Mouse (Mus musculus) adrenal gland, adult 10 weeks (tissue): ENCODE measurements around the gene Amhr2. TPM values are rescaled to one million over a fixed set of nuclear protein-coding genes. Genes with fewer than 3 reads are reported as not detected.

ENCODE experiments used
- polyA plus RNA-seq: library from polyadenylated mRNA; stranded (reverse); fragments of 350-450 nt; fragmentation: Illumina TruSeq; extraction: RNeasy Lipid Tissue Mini Kit (QIAGEN cat#74804); gene quantifications from one replicate; pipeline ENCODE4 v1.2.3, GENCODE M21; 2014; ENCODE audit warnings: low read depth, low replicate concordance

The Amhr2 gene
- not detected for polyA plus RNA-seq

DNA sequence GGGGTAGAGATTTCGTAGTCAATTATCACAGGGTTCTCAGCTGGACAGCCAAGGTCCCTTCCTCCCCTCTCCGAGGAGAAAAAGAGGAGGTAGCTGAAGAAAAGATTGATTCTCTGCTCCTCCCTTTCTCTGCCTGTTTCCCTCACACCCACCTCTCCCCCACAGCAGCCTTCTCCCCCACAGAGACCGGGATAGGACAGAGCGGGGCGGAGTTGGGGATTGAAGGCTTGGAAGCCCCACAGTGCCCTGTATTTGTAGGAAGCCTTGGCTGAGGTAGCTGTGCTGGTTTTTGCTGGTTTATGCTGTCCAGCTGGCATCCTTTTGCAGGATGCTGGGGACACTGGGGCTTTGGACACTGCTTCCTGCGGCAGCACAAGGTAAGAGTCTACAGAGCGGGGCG is at the start of gene Amhr2:
Amhr2 (plus strand) TSS at position 222 of the 400 bp plus-strand sequence.

DNA sequence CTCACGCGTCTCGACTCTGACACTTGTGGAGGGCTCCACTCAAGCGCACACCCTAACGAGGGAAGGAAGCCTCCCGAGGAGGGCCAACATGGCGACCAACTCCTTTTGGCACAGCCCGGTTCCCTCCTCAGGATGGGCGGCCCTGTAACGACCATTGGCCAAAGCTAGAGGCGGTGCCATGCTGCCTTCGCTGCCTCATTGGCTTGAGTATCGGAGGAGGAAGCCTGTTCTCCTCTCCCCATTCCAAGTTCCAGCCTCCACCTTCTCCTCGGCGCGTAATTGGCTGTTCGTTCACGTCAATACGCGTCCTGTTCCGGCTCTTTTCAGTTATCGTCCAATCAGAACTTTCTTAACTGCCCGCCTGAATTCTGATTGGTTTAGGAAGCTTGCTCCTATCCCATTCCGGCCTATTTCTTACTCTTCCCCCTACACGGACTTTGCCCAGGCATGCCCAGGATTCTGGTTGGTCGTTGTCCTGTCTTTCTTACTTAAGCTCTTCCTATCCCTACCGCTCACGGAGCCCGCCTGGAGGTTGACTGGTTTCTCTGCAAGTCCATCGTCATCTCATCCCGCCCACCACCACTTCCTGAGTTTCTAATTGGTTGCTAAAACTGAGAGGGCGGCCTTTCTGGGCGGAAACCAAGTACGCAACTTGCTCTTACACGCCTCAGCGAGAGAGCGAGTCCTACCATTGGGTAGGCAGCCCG is 39.5 kb upstream of the Amhr2 start, which contains the start of gene Sp1:
Sp1 (plus strand) TSS at position 655 of the 707 bp plus-strand sequence.

DNA sequence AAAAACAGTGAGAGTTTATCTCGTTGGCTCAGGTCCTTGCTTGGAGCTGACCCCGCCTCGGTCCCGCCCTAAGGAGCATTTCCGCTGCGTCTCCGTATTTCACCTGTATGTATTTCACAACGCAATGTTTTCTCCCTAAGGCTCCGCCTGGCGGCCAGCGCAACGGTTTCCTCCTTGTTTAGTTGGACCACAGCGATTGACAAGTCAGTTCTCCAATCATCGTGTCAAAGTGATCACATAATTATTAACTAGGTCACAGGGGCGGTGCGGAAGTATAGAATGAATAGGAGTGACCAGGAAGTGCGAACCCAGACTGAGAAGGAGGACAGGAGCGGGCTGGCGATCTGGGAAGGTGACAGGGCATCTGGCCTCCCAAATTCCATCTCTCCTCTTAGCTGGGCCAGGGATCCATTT is 13.7 kb downstream of the Amhr2 start, which contains the start of gene Prr13:
Prr13 (plus strand) TSS at position 125 of the 414 bp plus-strand sequence.

DNA sequence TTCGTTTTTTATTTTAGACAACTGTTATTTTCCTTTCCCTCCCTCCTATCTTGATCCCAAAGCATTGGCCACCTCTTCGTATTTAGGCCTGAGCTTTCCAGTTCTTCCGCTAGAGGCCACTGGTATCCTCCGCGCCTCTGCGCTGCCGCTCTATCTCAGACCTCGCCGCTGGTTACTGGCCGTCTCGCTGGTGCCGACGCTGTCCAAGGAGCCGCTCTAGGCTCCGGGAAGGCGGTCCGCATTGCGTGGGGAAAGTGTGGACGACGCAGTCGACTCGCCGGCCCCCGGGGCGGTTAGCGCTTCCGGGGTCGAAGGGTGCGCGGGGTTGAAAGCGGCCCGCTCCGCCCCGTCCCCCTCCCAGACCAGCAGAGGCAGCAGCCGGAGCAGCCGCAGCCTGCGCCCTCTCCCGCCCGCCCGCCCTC is 25.0 kb downstream of the Amhr2 start, which contains the start of gene Pcbp2:
Pcbp2 (plus strand) TSS at position 357 of the 422 bp plus-strand sequence.

DNA sequence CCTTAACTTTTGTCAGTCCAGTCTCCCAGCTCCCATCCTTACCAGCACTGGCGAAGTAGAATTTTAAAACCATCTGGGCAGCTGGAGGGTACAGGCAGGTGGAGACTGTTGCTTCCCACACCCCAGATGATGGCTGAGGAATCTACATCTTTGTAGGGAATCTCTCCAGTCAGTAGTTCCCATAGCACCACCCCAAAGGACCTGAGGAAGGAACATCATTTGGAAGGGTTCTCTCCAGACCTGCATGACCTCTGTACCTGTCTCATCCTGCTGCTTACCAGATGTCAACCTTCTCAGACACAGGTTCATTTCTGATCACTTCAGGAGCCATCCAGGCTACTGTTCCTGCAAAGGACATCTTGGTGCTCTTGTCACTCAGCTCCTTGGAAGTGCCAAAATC is 58.3 kb downstream of the Amhr2 start, which contains the start of gene Gm10337:
Gm10337 (plus strand) TSS at position 276 of the 400 bp plus-strand sequence.

Other genes with a start within 250 kb of the Amhr2 start
- gene Zfp740, start 242.1 kb upstream of the Amhr2 start, polyA plus RNA-seq: 34.7 TPM
- 32.6 TPM for gene Csad, start 240.6 kb upstream of the Amhr2 start, polyA plus RNA-seq
- gene Itgb7, start 213.4 kb upstream of the Amhr2 start, polyA plus RNA-seq: not detected
- 9.1 TPM for gene Rarg, start 187.8 kb upstream of the Amhr2 start, polyA plus RNA-seq
- gene Gm9918, start 174.8 kb upstream of the Amhr2 start, polyA plus RNA-seq: 0.35 TPM
- gene Mfsd5, start 165.9 kb upstream of the Amhr2 start, polyA plus RNA-seq: 1.9 TPM
- gene Espl1, start 149.1 kb upstream of the Amhr2 start, polyA plus RNA-seq: not detected
- 69.6 TPM for gene Pfdn5, start 119.3 kb upstream of the Amhr2 start, polyA plus RNA-seq
- 8.9 TPM for gene Myg1, start 113.7 kb upstream of the Amhr2 start, polyA plus RNA-seq
- 2.6 TPM for gene Aaas, start 94.6 kb upstream of the Amhr2 start, polyA plus RNA-seq
- not detected for gene Sp7, start 78.2 kb upstream of the Amhr2 start, polyA plus RNA-seq
- 91.2 TPM for gene Sp1, start 39.2 kb upstream of the Amhr2 start, polyA plus RNA-seq
- 111 TPM for gene Prr13, start 13.7 kb downstream of the Amhr2 start, polyA plus RNA-seq
- gene Pcbp2, start 25.2 kb downstream of the Amhr2 start, polyA plus RNA-seq: 672 TPM
- gene Gm10337, start 58.4 kb downstream of the Amhr2 start, polyA plus RNA-seq: not detected
- gene Map3k12, start 71.7 kb downstream of the Amhr2 start, polyA plus RNA-seq: 3.4 TPM
- gene Tarbp2, start 72.8 kb downstream of the Amhr2 start, polyA plus RNA-seq: 0.70 TPM
- gene Npff, start 79.6 kb downstream of the Amhr2 start, polyA plus RNA-seq: not detected
- gene Gm28047, start 179.7 kb downstream of the Amhr2 start, polyA plus RNA-seq: not detected
- 51.1 TPM for gene Atf7, start 180.1 kb downstream of the Amhr2 start, polyA plus RNA-seq
- gene Atp5g2, start 227.0 kb downstream of the Amhr2 start, polyA plus RNA-seq: 10.4 TPM